Mouse (Mus musculus) cerebellum, adult 9-11 months (tissue): ENCODE results near the gene Pik3ca.
A peak's percentile ranks its signal among the peaks of the same experiment; 100 is the strongest.

ENCODE experiments used
- DNase-seq: peaks from one replicate; pipeline ENCODE4 v3.0.0; 2022

Pik3ca gene

DNA sequence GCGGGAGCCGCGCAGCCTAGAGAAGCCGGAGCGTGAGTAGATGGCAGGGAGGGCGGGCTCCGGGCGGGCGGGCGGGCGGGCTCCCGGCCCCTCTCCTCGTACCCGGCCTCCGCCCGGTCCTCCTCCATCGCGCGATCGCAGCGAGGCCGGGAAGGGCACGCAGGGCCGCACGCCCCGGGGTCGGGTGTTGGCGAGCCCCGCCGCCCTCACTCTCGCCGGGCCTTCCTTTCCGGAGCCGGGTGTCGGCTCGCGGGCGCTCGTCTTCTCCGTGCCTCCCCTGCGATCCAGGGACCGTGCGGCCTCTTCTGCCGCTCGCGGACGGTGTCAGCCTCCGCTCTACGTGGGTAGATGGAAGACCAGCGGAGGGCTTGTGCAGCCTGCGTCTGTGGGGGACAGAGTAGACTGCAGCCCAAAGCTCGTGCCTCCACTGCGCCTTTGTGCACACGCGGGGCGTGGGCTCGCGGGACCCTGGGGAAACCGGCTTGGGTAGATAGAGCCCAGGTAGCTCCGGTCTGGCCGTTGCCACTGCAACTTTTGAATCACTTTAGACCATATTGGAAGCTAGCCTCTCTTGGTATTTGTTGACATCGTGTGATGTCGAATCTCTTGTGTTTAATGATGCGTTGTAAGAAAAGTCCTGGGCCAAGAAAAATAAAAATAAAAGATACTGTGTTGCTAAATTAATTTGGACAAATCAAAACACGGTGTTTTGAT lies at the start of gene Pik3ca:
TSS of gene Pik3ca (plus strand) at position 211 of the 714 bp plus-strand sequence.
- DNase-seq = peak; percentile 69

DNA sequence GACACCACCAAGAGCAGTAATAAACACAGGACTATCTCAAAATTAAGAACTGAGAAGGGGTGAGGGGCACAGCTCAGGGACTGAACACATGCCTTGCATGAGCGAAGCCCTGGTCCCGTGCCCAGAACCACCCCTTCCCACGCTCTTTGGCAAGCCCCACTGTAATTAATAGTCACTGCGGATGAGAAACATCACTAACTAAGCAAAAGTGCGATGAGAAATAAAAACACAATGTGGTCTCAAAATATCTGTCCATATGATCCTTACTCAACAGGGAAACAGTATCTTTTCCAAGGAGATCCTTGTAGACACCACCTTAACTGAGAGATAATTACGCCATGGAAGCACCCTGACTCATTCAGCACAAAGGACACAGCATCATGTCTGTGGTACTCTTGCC lies 49.6 kb upstream of the Pik3ca start:
- DNase-seq = no peak

DNA sequence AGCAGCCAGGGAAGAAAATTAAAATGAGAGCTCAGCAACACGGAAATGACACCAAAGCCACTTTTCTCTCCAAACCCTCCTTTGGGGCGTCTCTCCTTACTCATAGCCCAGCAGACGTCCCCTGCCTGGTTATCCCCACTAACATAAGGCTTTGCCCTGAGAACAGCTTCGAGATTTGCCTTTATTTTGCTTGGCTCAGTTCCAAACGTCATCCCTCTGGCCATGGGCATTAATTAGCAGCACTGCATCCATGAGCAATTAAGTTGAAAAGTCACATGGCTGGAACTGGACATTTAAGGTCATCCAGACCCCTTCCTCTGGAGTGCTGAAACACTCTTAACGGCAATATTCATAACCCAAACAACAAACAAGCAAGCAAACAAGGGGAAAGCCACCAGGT lies 36.2 kb upstream of the Pik3ca start:
- DNase-seq = no peak

DNA sequence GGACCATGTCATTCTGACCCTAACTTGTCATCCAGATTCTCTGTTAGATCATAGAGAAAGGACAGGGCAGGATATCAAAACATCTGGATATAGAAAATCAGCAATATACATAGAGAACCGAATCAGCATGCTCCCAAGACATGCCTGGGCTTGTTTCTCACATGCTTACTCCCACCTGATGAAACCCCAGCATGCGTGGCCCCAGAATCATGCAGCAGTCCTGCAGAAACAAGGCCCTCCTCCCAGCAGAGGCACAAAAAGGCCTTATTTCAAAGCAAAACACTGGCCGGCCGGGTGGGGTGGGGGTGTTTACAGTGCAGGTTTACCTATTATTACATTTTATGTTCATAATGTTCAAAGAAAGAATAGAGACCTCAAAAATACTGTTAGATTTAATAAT lies 33.3 kb upstream of the Pik3ca start:
- no peak for DNase-seq

DNA sequence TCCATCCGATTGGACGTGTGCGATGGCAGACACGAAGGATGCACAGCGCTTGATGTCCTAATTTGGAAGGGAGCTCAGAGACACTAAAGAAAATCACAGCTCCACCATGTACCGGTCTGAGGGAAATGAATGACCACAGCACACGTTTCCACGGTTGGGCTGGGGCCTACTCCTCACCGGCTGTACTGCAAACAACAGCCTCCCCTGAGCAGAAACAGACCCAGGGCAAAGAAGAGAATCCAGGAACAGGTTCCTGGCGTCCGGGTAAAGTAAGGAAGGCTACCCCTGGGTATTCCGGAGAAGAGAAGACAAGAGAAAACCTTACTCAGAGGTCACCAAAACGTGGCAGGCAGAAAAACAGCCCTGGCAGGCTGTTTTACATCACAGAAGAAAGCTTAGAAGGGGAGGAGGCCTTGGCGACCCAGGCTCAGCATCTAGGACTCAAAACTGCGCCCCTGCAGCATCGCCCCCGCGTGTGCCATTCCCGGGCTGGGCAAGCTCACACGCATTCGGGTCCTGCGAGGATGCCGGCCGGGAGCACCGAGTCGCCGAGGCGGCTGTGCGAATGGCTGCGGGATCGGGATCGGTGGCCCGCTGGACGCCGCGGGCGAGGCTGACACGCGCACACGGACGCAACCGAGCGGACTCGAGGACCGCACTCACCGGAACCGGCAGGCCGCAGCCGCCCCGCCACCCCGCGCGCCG lies 32.5 kb upstream of the Pik3ca start:
- no peak for DNase-seq

DNA sequence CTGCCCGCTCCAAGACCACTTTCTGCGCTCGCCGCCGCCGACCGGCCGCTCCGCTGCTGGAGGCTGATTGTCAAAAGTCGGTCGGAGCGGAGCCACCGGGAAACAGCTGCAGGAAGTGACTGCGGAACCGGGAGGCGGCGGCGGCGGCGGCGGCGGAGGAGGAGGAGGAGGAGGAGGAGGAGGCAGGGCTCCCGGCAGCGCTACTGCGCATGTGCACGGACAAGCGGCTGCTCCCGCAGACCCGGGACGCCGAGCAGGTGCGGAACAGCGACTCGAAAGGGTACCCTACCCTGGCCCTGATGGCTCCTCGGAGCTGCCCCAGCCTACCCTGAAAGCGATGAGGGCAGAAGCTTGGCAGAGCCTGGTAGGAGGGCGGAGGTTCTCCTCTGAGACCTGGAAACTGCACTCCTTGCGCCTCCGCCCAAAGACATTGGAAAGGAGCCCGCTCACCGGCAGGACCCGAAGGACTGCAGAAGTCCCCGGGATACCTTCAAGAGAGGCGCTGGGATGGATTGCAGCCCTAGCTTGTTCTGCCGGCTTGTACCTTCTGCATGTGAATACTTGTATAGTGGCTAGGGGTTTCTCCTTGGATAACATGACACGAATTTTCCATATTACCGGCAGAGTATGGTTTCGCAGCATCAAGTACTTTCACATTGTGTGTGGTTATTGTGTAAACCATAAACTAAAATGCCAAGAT lies 31.8 kb upstream of the Pik3ca start, which contains the start of gene Zmat3:
TSS of gene Zmat3 (minus strand) at position 469 of the 700 bp plus-strand sequence.
- peak; percentile 90 for DNase-seq

DNA sequence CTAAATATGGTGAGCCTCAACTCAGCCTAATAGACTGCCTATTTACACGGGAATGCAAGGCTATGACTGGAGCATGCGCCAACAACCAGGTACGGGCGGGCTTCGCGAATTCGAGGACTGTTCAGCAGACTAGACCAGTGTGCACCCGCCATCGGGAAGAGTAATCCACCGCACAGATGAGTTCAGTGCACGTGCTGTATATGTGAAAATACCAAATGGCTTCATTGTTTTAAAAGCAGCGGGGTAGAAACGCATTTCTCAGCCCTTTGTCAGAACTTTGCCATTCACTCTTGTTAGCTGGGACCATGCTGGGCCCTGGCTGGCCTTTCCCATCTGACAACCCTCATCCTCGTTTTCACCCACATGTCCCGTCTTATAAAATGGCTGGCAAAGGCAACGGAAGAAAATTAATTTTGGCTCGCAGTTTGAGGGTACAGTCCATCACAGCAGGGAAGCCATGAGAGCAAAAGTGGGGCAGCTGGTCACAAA lies 31.2 kb upstream of the Pik3ca start:
- DNase-seq = peak; percentile 49

DNA sequence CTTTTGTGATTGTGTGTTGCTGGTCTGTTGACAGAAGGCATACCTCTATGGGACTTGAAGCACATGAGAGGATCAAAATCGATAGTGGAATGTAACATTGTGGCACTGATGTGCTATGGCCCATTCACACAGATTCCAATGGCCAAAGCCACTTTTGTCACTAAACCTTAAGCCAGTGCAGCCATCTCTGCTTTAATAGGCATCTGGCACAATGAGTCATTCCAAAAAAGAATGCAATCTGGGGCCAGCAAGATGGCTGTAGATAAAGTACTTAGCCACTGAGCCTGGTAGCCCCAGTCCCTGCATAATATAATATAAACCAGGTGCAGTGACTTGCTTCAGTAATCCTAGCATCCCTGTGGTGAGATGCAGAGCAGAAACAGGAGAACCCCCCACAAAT lies 30.0 kb upstream of the Pik3ca start:
- DNase-seq = no peak

DNA sequence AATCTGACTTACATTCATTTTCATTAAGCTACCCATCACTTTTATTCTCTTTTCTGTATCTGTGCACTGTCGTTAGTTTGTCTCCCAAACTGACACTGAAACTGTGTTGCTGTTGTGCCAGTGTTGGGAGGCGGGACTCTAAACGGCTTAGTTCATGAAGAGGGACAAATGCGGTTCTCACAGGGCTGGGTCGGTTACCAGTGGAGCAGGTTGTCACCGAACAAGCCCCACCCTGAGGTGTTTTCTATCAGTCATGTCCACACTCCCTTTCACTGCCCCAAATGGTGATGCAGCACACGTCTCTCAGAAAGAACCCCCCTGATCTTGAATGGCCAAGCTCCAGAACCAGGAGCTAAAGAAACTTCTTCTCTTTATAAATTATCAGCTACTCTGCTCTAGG lies 25.5 kb upstream of the Pik3ca start:
- no peak for DNase-seq

DNA sequence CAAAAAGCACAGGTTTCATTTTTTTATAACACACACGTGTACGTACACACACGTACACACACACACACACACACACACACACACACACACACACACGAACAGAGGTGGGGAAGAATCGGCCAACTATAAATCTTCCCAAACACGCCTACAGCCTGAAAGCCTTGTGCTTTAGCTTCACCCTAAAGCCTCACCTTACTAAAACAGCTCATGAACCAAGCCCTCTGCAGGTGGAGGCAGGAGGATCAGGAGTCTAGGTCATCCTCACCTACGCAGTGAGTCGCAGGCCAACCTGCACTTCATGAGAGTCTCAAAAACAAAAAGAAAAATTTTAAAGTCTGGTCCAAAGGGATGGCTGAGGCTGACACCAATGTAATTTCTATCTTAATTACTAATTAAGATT lies 25.0 kb upstream of the Pik3ca start:
- DNase-seq = no peak

DNA sequence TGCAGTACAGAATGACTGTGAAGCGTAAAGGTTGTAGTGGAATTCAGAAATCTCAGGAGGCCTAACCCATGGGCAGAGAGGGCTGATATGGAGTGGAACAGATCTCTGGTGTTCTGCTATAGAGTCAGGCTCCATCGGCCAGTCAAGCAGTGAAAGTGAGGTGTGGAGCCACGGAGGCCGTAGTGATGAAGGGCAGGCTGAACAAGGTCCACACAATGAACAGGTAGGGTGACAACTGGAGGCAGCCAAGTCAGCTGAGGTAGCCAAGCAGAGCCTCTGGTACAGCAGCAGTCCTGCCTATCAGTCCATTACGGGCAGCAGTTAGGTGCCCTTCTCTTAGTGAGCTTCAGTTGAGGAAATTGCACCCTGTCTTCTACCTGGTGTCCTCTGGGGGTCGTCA lies 24.2 kb upstream of the Pik3ca start:
- no peak for DNase-seq

DNA sequence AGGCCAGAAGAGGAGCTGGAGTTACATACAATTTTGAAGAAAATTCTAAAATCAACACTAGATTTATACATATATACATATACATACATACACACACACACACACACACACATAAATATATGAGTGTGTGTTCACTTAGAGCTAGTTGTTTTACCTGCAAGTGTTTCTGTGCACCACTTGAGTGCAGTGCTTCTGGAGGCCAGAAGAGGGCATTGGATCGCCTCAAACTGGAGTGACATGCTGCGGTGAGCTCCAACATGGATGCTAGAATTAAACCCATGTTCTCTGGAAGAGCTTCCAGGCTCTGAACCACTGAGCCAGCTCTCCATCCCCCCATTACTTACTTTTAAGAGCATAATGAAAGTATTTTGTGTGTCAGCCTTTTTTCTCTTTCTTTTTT lies 17.6 kb upstream of the Pik3ca start:
- DNase-seq = no peak

DNA sequence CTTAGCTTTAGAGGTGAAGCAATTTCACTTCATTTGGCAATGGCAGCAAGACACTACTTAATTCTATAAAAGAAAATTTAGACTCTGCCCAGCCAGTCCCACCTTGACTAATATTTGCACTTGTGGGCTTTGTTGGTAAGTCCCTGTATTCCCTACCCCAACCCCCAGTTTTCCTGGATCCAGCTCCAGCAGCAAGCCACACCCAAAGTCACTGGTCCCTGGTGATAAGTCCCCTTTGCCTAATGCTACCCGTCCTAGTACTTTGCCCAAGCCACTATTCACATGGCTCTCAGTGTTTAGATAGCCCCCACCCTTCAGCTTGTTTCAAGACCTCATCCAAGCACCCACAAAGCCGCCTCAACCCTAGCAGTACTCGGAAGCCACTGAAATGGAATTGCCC lies 15.9 kb upstream of the Pik3ca start:
- no peak for DNase-seq

DNA sequence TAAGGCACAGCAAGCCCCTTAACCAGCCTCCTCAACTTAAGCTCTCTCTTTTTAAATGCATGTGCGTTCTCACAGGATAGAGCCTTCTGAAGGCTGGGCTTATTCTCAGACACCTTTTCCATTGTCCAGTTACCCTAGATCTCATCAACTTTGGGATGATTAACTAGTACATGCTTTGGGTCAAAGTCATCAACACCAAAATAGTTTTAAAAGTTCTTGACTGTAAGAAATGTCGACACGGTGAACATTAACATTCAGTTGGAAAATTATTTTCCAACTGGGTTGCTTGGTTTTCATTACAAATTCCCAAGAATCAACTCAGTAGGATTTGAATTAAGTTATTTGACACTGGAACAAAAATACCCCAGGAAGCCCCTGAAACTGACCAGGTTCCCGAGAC lies 4.6 kb upstream of the Pik3ca start:
- no peak for DNase-seq

DNA sequence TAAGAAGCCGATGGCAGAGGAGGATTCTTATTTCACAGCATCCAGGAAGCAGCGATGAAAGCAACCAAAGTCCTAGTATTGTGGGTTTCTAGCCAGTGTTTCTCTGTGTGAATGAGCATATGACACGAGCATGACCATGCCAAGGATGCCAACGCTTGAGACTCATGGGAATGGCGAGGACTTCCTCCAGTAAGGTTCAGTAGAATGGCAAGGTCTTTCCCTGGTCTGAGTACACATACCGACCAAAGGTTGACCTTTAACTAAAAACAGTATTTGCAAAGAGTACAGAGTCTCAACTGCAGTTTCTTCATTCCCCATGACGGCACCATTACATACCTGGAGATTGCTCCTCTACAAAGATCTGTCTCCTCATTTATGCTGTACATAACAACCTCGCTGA lies 3.5 kb upstream of the Pik3ca start:
- DNase-seq = no peak

DNA sequence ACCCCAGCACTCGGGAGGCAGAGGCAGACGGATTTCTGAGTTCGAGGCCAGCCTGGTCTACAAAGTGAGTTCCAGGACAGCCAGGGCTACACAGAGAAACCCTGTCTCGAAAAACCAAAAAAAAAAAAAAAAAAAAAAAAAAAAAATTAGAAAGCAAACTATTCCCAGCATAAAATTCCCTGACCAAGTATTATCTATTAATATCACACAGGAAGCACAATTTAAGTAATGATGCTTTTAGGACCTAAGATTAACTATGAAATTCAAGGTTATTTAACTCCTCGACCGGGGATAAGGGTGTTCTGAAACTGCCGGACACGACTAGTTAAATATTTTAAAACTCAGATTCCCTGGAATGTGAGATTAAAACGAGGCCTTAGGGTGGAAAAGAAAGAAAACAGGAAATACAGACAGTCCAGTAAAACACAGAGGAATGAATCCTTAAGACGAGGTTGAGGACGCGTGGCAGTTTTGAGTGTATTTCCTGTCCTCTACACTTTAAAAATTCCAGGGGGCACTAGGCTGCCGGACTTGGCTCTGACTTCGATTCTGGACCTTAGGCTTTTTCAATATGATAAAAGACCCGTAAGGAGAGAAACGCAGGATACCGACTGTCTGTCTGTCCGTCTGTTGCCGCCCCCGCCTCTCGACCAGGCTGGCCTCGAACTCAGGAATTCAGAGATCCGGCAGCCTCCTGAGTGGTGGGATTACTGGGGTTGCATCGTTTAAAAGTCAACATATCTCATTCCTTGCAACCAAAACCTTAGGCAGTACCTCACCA lies 1.5 kb upstream of the Pik3ca start:
- DNase-seq = peak; percentile 71

DNA sequence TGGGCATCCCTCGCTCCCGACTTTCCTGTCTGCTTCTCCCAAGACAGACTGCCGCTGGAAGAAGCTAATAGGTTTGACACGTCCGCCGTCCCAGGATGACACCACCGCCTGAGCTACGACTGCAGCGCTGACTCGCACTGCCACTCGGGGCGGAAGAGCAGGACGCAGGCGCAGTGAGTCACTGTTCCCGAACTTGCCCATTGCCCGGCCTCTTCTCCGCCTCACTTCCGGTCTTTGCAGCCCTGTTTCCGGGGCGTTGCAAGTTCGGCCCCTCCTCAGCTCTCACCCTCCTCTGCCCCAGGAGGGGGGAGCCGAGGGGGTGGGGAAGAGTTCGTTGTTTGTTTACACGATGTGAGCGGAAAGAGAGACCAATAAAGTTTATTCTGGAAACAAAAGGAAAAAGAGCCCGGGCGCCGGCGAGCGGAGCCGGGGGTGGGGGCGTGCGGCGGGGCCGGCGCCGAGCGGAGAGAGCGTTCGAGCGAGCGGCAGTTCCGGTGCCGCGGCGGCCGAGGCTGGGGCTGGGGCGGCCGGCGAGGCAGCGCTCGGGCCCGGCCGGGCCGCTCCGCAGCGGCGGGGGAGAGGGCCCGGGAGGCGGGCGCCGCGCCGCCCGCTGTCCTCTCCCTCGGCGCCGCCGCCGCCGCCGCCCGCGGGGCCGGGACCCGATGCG lies 544 bp upstream of the Pik3ca start:
- peak; percentile 99 for DNase-seq

DNA sequence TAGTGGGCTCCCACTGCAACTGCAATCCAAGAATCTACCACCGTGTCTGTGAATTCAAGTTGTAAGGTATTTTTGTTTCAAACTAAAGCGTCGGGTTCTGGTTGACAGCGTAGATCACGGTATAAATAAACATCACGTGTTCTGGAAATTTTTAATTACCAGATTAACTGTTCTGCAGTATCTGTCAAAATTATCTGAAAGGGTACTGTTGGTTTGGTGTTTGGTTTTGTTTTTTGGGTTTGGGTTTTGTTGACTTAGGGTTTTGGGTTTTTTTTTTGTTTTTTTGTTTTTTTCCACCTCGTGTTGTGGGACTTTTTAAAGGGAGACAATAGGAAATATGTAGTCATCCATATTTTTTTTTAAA lies 686 bp downstream of the Pik3ca start:
- DNase-seq = no peak

DNA sequence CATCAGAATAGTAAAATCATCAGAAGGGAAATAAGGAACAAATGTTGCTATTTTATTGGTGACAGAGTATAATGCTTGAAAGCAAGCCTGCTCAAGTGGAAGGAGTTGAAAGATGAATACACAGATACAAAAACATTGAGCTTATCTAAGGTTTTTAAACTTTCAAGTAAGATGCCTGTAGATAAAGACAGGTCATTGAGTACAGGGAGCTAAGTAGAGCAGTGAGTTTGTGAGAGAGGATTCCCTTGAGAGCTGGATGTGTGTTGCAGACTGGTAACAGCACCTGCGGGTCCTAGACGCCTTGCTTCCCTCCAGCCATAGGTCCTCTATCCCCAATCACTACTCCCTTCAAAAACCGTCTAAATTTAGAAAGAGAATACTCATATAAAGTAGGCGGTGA lies 1.2 kb downstream of the Pik3ca start:
- DNase-seq = no peak

DNA sequence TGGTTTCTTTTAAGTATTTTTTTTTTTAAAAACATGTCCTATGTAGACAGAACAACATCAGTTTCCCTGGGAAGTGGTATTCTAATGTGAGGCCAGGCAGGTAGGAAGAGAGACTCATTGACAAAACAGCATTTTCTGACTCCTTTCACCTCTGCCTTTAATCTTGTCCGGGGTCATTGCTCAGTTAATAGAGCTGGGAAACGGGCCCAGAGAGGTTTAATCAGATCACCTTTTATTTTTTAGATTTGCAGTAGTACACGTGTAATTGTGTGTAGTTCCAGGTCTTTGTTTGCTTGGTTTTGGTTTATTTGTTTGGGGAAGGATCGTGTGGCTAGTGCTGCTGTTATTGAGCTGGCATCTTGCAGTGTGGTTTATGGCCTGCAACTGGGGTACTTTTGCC lies 1.9 kb downstream of the Pik3ca start:
- DNase-seq = no peak

DNA sequence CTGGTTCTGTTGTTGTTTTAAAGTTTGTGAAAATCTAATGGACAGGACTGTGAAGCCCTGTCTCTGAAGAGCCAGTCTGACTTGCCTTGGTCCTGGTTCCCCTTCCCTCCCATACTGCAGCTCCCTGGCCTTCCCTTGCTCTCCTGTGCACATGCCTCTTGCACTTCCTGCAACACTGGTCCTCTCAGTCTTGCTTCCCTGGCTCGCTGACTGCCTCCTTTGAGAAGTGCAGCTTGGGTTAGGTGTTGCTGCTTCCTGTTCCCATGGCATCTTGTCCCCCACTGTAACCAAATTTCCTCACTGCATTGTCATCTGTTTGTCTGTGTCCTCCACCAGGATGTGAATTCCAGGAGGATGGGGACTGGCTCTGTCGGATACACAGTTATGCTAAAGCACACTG lies 2.5 kb downstream of the Pik3ca start:
- DNase-seq = no peak

DNA sequence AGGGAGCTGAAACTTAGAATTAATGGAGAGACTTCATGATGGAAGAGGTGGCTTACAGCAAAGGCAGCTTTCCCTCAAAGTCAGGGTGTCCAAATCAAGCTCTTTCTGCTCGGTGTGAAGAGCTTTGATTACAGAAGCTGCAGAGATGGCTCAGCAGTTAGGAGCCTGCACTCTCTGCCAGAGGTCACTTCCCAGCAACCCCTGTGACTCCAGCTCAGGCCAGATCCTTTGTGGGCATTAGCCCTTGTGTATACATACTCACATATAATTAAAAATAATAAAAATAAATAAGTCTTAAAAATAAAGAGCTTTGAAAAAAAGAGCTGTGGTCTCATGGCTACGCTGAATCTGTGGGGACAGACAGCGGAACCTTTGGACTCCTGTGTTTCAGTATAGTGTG lies 4.1 kb downstream of the Pik3ca start:
- DNase-seq = no peak
